9 mouse cellular contexts compared by ENCODE assay signal in the genomic region with DNA sequence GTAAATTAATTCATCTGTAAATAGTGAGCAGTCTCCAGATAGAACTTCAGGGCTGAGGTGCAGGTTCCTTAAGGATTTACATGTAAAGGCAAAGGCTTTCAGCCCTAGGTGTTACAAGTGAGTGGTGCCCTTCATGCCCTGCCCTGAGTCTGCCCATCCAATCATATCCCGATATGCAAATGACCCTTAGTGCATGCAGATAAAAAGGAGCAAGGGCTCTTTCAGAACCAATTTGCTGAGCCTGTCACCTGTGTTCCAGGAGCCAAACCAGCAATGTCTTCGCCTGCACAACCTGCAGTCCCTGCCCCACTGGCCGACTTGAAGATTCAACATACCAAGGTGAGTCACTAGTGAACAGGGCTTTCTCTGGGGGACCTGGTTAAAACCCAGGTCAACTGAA.
DNase-seq lines count a peak whose midpoint lies in the region; ATAC-seq and TF ChIP-seq lines count a peak whose summit lies in the region.
"Had no signal": no experiment of that assay in that cellular context is flagged by ENCODE, and none has a peak within 500 bp of the region (broad histone marks: within the 10 kb centered on the region; RNA-seq: fewer than 3 reads in every experiment).

No protein-coding gene starts in this region.

- no peak overlapping the region for H3K27ac ChIP-seq in kidney, embryonic 15.5 days
- H3K27ac ChIP-seq in cerebellum, adult 2 months (ENCODE audit: insufficient read depth, low read length), result no peak overlapping the region
- H3K27ac ChIP-seq in hindbrain, embryonic 16.5 days (ENCODE audit: low read depth, low read length), result no peak overlapping the region
- H3K27ac ChIP-seq: liver, embryonic 14.5 days had no signal

- H3K9ac ChIP-seq in kidney, embryonic 15.5 days, result no peak overlapping the region
- H3K9ac ChIP-seq in hindbrain, embryonic 16.5 days (ENCODE audit: low read depth, low read length), result no peak overlapping the region
- H3K9ac ChIP-seq: liver, embryonic 14.5 days had no signal

- no peak for TF ChIP-seq CTCF in cerebellum, adult 2 months (IDR thresholded peaks at IDR 0.05; ENCODE audit: borderline replicate concordance, insufficient read depth, low read depth, low read length)

- ATAC-seq in kidney, embryonic 15.5 days (replicated peaks; ENCODE audit: low FRiP score), result peak; percentile 92
- ATAC-seq in hindbrain, embryonic 16.5 days, result no peak

- no peaks in the 10 kb centered on the region for H3K9me3 ChIP-seq in kidney, embryonic 15.5 days (replicated peaks)
- H3K9me3 ChIP-seq in hindbrain, embryonic 16.5 days (ENCODE audit: control insufficient read depth, low read length), result no peaks in the 10 kb centered on the region

- no peak overlapping the region for H3K4me3 ChIP-seq in kidney, embryonic 15.5 days (replicated peaks)
- H3K4me3 ChIP-seq in cerebellum, adult 2 months (replicated peaks; ENCODE audit: insufficient read depth, low read depth, low read length), result no peak overlapping the region
- H3K4me3 ChIP-seq in hindbrain, embryonic 16.5 days (ENCODE audit: low read length), result no peak overlapping the region

- no peak overlapping the region for H3K4me2 ChIP-seq in kidney, embryonic 15.5 days
- no peak overlapping the region for H3K4me2 ChIP-seq in hindbrain, embryonic 16.5 days (ENCODE audit: low read length)

- H3K36me3 ChIP-seq in kidney, embryonic 15.5 days, result no peaks in the 10 kb centered on the region
- H3K36me3 ChIP-seq in hindbrain, embryonic 16.5 days (ENCODE audit: control insufficient read depth, insufficient read depth, low read length), result no peaks in the 10 kb centered on the region

- WGBS in kidney, embryonic 15.5 days, result 55% methylated on average over 3 of the region's 3 CpGs
- WGBS in cerebellum, adult 2 months, result 78% methylated on average over 3 of the region's 3 CpGs
- WGBS in hindbrain, embryonic 16.5 days, result 62% methylated on average over 3 of the region's 3 CpGs

- no peaks in the 10 kb centered on the region for H3K27me3 ChIP-seq in kidney, embryonic 15.5 days
- no peaks in the 10 kb centered on the region for H3K27me3 ChIP-seq in cerebellum, adult 2 months (ENCODE audit: control insufficient read depth, insufficient read depth, low read length)
- H3K27me3 ChIP-seq in hindbrain, embryonic 16.5 days (replicated peaks; ENCODE audit: control insufficient read depth, insufficient read depth, low read length), result no peaks in the 10 kb centered on the region

- DNase-seq in Muller cell, postnatal 12 days (ENCODE audit: inconsistent ontology term), result peak; percentile 77
- DNase-seq in embryo, embryonic 9.5 days (ENCODE audit: extremely low spot score), result peak; percentile 1
- DNase-seq in lung, postnatal 4 days, result peak; percentile 36 to 53
- DNase-seq in yolk sac, embryonic 10.5 days (ENCODE audit: low spot score), result peak; percentile 4
- no peak for DNase-seq in cerebellum, adult 2 months
- DNase-seq in layer of hippocampus, postnatal 25 days (ENCODE audit: extremely low spot score in 1 of 2, low spot score in 1 of 2), result no peak

- H3K4me1 ChIP-seq in kidney, embryonic 15.5 days, result no peaks in the 10 kb centered on the region
- H3K4me1 ChIP-seq in cerebellum, adult 2 months (ENCODE audit: control insufficient read depth, insufficient read depth, low read length), result no peaks in the 10 kb centered on the region
- no peaks in the 10 kb centered on the region for H3K4me1 ChIP-seq in hindbrain, embryonic 16.5 days (ENCODE audit: control insufficient read depth, insufficient read depth, low read depth, low read length)

- no peak for TF ChIP-seq POLR2A in cerebellum, adult 2 months (IDR thresholded peaks at IDR 0.05; ENCODE audit: borderline replicate concordance, insufficient read depth, low read length)

Comparison
In these comparisons a context has a peak if more than half of its experiments do, and no peak if none do; other contexts are left out.
1. DNase-seq: peak in Muller cell, postnatal 12 days (single experiment), embryo, embryonic 9.5 days (single experiment), lung, postnatal 4 days (2 of 2) and yolk sac, embryonic 10.5 days (single experiment); none in cerebellum, adult 2 months (0 of 2) and layer of hippocampus, postnatal 25 days (0 of 2).